Mouse (Mus musculus) heart, postnatal 0 days (tissue): ENCODE data around the gene Cd79b. TPM values are rescaled to one million over a fixed set of nuclear protein-coding genes. Genes with fewer than 3 reads are reported as not detected.
A peak's percentile ranks its signal among the peaks of the same experiment; 100 is the strongest.

Experiments used
- ATAC-seq: fragments of 200-750 bp; cut with Nextera tagmentation; 2 replicates; pipeline ENCODE4 v1.8.0; 2017; ENCODE audit warnings: low read depth, moderate number of reproducible peaks, moderate library complexity; ENCODE audit not compliant: insufficient read depth
- DNase-seq: peaks from one replicate; pipeline ENCODE4 v3.0.0-alpha.2; 2016; ENCODE audit warnings: low spot score
- H3K27ac ChIP-seq: fragments of 300-500 bp; sonication (generic); 2 replicates; pipeline ENCODE4 v1.5.1; 2014; ENCODE audit warnings: low read depth, mild to moderate bottlenecking
- H3K27me3 ChIP-seq: fragments of 300-500 bp; sonication (generic); 2 replicates; pipeline ENCODE4 v1.6.1; 2014; ENCODE audit warnings: low read length, mixed read lengths; ENCODE audit not compliant: control insufficient read depth, insufficient read depth
- H3K36me3 ChIP-seq: fragments of 300-500 bp; sonication (generic); replicated peaks from 2 replicates; pipeline ENCODE4 v1.6.1; 2014; ENCODE audit warnings: low read length, mixed read lengths; ENCODE audit not compliant: control insufficient read depth, insufficient read depth
- H3K4me1 ChIP-seq: fragments of 300-500 bp; sonication (generic); 2 replicates; pipeline ENCODE4 v1.6.1; 2014; ENCODE audit warnings: antibody characterized with exemption; ENCODE audit not compliant: control insufficient read depth, insufficient read depth
- H3K4me2 ChIP-seq: fragments of 300-500 bp; sonication (generic); 2 replicates; pipeline ENCODE4 v1.6.1; 2014; ENCODE audit warnings: low read depth, mild to moderate bottlenecking, low read length, moderate library complexity
- H3K4me3 ChIP-seq: fragments of 300-500 bp; sonication (generic); 2 replicates; pipeline ENCODE4 v1.5.1; 2014; ENCODE audit warnings: low read depth, low read length
- H3K9ac ChIP-seq: fragments of 300-500 bp; sonication (generic); replicated peaks from 2 replicates; pipeline ENCODE4 v1.6.1; 2014; ENCODE audit warnings: low read depth, low read length, mixed read lengths
- H3K9me3 ChIP-seq: fragments of 300-500 bp; sonication (generic); replicated peaks from 2 replicates; pipeline ENCODE4 v1.6.1; 2016; ENCODE audit warnings: low read length; ENCODE audit not compliant: control insufficient read depth
- CTCF ChIP-seq: IDR thresholded peaks from 2 replicates; pipeline ENCODE4 v1.5.1; 2016; ENCODE audit warnings: antibody characterized with exemption, control low read depth, low read depth
- EP300 ChIP-seq: IDR thresholded peaks from 2 replicates; pipeline ENCODE4 v1.6.1; 2016; ENCODE audit warnings: antibody characterized with exemption, low read depth
- WGBS: fragments of 180-500 bp; shearing (Covaris S2); extraction: QIAGEN DNeasy Blood & Tissue Kit; methylation state at CpG from one replicate; pipeline ENCODE4 v1.1.7; 2014; 5-methylcytosine and 5-hydroxymethylcytosine counted together
- polyA plus RNA-seq: library from polyadenylated mRNA; unstranded; fragments of >200 nt; fragmentation: Nextera tagmentation; extraction: Ambion mirVana; gene quantifications from 2 replicates; pipeline ENCODE4 v1.2.1, GENCODE M21; 2015
- total RNA-seq: library from RNA; depleted of rRNA; stranded (reverse); fragments of >200 nt; gene quantifications from 2 replicates; pipeline ENCODE4 v1.2.3, GENCODE M21; 2014; ENCODE audit warnings: low replicate concordance

Gene Cd79b
- total and polyA plus RNA-seq, 2 experiments from 2014 or later: 0.19 to 1.2 TPM

- Histone ChIP-seq H3K36me3 (no peaks in the 10 kb centered on the region), H3K4me2 (no peak overlapping the region), H3K4me1 (no peaks in the 10 kb centered on the region), H3K9me3 (no peaks in the 10 kb centered on the region), H3K4me3 (no peak overlapping the region), H3K27me3 (no peaks in the 10 kb centered on the region), H3K9ac (no peak overlapping the region), H3K27ac (no peak overlapping the region)
- TF ChIP-seq CTCF: no peak
- TF ChIP-seq EP300: no peak
- DNase-seq (no peak), ATAC-seq (no peak)
- 87% methylated on average over 5 of the region's 5 CpGs for WGBS
Measured at GRCm38 (mm10) chr11:106290376-106290775, 24.2 kb downstream of the Cd79b start.

GRCm38 (mm10) chr11:106289369-106289768 lies 25.2 kb downstream of the Cd79b start:
- peak; percentile 89 for DNase-seq
- H3K4me2 ChIP-seq: no peak overlapping the region
- WGBS: 19% methylated on average over 8 of the region's 8 CpGs
- no peak overlapping the region for H3K27ac ChIP-seq
- H3K9me3 ChIP-seq: no peaks in the 10 kb centered on the region
- no peaks in the 10 kb centered on the region for H3K4me1 ChIP-seq
- H3K27me3 ChIP-seq: no peaks in the 10 kb centered on the region
- H3K4me3 ChIP-seq: no peak overlapping the region
- peak; percentile 90 for ATAC-seq
- no peaks in the 10 kb centered on the region for H3K36me3 ChIP-seq
- no peak overlapping the region for H3K9ac ChIP-seq
- TF ChIP-seq CTCF: peak; percentile 70
- no peak for TF ChIP-seq EP300

- no peak overlapping the region for H3K4me3 ChIP-seq
- H3K27ac ChIP-seq: no peak overlapping the region
- no peak for ATAC-seq
- no peaks in the 10 kb centered on the region for H3K27me3 ChIP-seq
- DNase-seq: no peak
- TF ChIP-seq EP300: no peak
- TF ChIP-seq CTCF: no peak
- H3K4me1 ChIP-seq: no peaks in the 10 kb centered on the region
- no peaks in the 10 kb centered on the region for H3K9me3 ChIP-seq
- 63% methylated on average over 11 of the region's 11 CpGs for WGBS
- no peak overlapping the region for H3K9ac ChIP-seq
- no peaks in the 10 kb centered on the region for H3K36me3 ChIP-seq
- no peak overlapping the region for H3K4me2 ChIP-seq
Measured at GRCm38 (mm10) chr11:106286987-106287386, 27.6 kb downstream of the Cd79b start.

GRCm38 (mm10) chr11:106286206-106286605 lies 28.4 kb downstream of the Cd79b start:
- no peak overlapping the region for H3K4me3 ChIP-seq
- no peak overlapping the region for H3K27ac ChIP-seq
- DNase-seq (no peak), ATAC-seq (no peak)
- 65% methylated on average over 7 of the region's 7 CpGs for WGBS
- no peaks in the 10 kb centered on the region for H3K9me3 ChIP-seq
- no peaks in the 10 kb centered on the region for H3K36me3 ChIP-seq
- no peak for TF ChIP-seq CTCF
- TF ChIP-seq EP300: no peak
- H3K4me2 ChIP-seq: no peak overlapping the region
- H3K27me3 ChIP-seq: no peaks in the 10 kb centered on the region
- no peak overlapping the region for H3K9ac ChIP-seq
- H3K4me1 ChIP-seq: no peaks in the 10 kb centered on the region

- no peaks in the 10 kb centered on the region for H3K9me3 ChIP-seq
- H3K36me3 ChIP-seq: no peaks in the 10 kb centered on the region
- no peaks in the 10 kb centered on the region for H3K4me1 ChIP-seq
- no peaks in the 10 kb centered on the region for H3K27me3 ChIP-seq
- H3K4me3 ChIP-seq: no peak overlapping the region
- ATAC-seq (no peak), DNase-seq (no peak)
- TF ChIP-seq EP300: no peak
- TF ChIP-seq CTCF: no peak
- H3K9ac ChIP-seq: no peak overlapping the region
- no peak overlapping the region for H3K4me2 ChIP-seq
- 49% methylated on average over 8 of the region's 8 CpGs for WGBS
- H3K27ac ChIP-seq: no peak overlapping the region
Measured at GRCm38 (mm10) chr11:106284126-106284525, 30.4 kb downstream of the Cd79b start.

- Histone ChIP-seq H3K9me3 (no peaks in the 10 kb centered on the region), H3K27ac (no peak overlapping the region), H3K27me3 (0 out of 2 replicates have a peak, but pooled peaks cover 1% of the 10 kb centered on the region), H3K4me1 (no peaks in the 10 kb centered on the region), H3K9ac (no peak overlapping the region), H3K36me3 (no peaks in the 10 kb centered on the region), H3K4me2 (no peak overlapping the region), H3K4me3 (no peak overlapping the region)
- 79% methylated on average over 4 of the region's 4 CpGs for WGBS
- TF ChIP-seq EP300 (no peak), CTCF (no peak)
- no peak for DNase-seq
- ATAC-seq: no peak
Measured at GRCm38 (mm10) chr11:106283371-106283770, 31.2 kb downstream of the Cd79b start.
